Mouse (Mus musculus): ENCODE measurements around the gene Rita1. TPM values are rescaled to one million over a fixed set of nuclear protein-coding genes. Genes with fewer than 3 reads are reported as not detected.
A peak's percentile ranks its signal among the peaks of the same experiment; 100 is the strongest.

Rita1 gene
- polyA plus RNA-seq, 3 experiments from 2014 or later: 2.1 to 3.5 (median 3.2) TPM

DNA sequence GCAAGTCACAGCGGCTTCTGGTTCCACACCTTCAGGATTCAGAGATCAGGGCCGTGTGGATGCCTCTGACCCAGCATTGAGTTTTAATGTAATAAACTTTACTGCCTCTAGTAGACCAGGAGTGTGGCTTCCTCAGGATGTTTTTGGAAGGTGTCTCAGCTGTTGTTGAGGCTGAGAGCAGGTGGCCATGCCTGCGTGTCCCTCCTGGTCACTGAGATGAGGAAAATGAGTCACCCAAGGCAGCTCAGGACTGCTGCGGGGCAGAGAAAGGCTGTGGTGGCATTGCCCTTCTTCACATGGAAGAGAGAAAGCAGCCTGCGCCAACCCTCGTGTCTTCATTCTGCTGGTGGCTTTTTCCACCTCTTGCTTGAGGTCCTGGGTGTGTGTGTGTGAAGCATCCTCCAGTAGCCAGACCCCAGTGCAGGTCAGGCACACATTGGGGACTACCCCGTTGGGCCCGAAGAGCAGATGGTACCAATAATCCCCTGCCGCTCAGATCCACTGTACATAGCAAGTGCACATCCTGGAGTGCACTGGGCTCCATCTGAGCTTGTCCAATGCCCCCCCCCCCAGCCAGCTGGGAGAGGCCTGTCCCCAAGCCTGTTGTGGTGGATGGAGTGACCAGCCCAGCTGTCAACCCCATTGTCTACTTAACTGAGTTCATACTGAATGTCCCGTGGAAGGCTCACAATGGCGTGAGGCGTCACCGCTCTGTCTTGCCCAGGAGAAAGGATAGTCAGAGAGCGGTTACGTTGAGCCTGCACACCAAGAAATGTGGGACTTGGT is 15.3 kb upstream of the Rita1 start:
- ATAC-seq: no peak

DNA sequence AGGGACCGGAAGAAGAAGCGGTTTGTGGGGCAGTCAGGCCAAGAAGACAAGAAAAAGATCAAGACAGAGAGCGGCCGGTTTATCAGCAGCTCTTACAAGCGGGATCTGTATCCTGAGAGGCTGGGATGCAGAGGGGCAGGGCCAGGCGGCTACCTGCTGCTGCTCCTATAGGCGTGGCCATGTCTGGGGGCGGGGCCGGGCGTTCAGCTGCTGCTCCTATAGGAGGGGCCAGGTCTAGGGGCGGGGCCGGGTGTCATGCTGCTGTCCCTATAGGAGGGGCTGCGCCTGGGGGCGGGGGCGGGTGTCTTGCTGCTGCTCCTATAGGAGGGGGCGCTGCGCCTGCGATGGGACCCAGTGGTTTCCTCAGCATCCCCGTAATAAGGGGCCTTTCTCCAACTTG is 14.0 kb upstream of the Rita1 start:
- ATAC-seq: no peak

DNA sequence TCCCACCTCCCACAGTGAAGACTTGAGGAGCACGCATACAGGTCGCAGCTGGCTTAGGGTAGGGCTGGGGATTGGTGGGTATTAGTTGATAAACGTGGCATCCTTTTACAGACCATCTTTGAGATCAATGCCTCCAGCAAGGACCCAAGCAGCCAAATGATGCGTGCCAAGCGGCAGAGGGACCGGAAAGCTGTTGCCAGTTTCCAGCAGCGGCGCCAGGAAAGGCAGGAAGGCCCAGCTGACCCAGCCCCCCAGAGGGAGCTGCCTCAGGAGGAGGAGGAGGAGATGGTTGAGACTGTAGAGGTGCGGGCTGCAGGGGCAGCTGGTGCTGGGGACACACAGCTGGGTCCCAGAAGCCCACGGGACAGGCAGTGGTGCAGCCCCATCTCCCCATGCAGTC is 12.0 kb upstream of the Rita1 start:
- no peak for ATAC-seq

DNA sequence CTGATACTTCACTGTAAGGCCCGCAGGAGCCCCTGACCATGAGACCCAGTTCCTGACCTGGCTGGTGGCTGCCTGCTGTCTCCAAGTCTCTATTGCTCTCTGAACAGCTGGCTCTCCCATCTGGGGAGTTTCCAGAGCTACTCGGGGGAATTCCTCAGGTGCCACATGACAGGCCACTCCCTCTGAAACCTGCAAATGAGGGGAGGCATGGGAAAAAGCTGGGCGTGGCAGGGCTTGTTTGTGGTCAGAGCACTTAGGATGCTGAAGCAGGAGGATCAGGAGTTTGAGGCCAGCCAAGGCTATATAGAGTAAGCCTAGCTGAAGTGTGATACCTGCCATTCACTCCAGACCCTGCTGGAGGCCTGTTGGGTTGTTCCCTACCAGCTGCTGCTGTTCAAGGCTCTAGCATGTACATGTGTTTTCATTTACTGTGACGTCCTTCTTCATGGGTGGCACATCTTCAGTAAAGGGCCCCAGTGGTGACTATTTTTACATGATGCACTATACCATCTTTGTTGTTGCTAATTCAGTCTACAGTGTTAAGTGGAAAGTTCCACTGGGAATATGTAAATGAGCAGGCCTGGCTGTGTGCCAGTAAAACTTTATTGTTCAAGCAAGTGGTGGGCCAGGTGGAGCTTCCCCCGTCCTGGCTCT is 9.9 kb upstream of the Rita1 start:
- peak; percentile 39 for ATAC-seq

DNA sequence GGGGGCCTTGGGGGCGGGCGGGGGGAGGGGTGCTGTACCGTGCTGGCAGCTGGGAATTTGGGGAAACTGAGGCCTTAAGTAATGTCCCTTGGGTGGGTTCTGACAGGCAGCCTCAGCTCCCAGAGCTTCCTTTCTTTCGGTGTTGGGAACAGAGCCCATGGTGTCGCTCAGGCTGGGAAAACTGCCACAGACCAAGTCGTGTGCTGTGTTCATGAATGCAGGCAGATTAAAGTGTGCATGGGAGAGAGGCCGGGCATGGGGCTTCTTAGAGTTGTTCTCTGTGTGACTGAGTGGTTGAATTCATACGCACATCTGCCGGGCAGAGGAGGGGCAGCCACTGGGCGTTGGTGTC is 9.4 kb upstream of the Rita1 start:
- no peak for ATAC-seq

DNA sequence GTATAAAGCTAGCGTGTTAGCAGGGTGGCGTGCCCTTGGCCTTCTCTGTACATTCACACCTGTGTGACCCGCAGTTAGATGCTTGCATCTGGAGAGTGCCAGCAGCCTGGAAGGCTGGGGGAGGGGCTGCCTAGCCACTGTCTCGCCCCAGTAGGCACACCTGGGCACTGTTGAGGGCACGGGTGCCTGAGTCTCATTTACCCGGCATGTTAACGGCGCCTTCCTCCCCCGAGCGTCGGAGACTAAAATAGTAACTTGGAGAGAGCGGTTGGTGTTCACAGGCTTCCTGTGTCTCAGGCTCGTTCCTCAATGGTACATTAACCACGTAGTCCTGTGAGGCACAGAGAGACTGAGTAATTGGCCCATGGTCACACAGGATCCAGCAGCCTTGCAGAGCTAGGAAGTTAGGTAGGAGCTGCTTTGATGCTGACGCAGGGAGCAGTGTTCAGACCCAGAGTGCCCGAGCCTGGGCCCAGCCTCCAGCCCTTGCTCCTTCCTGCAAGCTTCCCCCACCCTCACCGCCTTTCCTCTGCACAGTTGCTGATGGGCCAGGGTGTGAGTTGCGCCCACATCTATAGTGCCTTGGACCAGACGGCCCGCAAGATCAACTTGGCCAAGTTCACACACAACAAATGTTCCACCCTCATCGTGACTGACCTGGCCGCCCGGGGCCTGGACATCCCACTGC is 8.8 kb upstream of the Rita1 start:
- peak; percentile 73 for ATAC-seq

DNA sequence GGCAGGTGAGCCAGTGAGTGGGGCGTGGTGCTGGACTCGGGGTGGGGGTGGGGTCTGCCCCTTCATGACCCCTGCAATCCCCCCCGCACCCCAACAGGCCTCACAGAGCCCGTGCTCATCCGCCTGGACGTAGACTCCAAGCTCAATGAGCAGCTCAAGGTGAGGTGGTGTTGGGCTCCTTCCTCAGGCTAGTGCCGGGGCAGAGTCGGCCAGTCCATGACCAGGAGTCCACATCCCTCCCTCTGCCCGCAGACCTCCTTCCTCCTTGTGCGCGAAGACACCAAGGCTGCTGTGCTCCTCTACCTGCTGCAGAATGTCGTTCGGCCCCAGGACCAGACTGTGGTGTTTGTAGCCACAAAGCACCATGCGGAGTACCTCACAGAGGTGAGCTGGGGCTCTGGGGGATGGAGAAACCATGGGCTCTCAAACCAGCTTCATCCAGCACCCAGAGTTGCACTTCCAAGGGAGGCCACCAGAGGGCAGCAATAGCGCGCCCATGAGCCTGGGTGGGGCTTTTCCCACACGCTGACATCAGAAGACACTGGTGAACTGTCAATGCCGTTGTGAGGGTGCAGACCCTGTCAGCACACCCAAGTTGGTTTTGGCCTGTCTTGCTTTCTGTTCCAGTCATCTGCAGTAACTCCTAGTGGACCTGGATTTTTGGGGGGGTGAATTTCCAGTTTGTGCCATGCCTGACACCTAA is 8.1 kb upstream of the Rita1 start:
- peak; percentile 49 for ATAC-seq

DNA sequence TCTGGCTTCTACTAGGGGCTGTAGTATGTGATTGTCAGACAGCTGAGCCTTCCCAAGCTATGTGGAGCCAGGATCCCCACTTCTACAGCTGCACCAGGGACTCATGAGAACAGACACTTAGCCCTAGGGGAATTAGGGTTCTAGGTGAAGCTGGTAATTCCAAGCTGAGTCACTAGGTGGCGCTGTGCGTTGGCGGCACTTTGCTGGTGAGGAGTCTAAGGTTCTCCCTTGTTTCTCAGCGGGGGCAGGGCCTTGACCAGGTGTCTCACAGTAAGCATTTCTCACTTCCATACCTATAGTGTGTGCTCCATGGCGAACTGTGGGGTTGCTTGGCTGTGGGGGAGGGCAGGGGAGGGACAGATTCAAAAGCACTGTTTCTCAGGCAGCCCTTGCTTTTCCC is 6.8 kb upstream of the Rita1 start:
- no peak for ATAC-seq

DNA sequence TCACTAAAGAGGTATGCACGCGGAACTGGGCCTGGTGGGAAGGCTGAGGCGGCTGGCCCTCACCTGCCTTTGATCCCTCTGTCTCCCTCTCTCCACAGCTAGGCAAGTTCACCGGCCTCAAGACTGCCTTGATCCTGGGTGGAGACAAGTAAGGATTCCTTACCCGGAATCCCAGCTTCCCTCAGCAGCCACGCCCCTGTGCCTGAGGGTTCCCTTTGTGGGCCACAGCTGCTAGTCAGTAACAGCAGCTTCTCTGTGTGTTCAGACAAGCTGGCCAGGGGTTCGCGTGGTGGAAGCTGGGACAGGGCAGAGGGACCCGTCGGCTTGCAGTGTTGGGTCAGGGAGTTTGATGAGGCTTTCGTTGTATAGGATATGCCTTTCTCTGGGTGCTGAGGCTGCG is 6.4 kb upstream of the Rita1 start:
- ATAC-seq: no peak

DNA sequence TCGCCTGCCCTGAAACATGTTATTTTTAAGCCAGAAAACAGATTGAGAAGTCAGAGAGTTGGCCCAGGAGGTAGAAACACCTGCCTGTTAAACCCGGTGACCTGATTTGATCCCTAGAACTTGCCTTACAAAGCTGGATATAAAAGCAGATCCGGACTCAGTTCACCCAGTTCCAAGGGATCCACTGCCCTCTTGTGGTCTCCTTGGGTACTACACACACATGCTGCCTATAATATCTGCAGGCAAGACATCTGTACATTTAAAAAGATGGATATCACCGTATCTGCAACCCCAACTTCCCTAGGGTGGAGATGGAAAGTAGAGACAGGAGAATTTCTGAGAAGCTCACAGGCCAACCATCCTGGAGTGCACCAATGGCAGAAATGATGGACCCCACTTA is 3.5 kb upstream of the Rita1 start:
- ATAC-seq: no peak

DNA sequence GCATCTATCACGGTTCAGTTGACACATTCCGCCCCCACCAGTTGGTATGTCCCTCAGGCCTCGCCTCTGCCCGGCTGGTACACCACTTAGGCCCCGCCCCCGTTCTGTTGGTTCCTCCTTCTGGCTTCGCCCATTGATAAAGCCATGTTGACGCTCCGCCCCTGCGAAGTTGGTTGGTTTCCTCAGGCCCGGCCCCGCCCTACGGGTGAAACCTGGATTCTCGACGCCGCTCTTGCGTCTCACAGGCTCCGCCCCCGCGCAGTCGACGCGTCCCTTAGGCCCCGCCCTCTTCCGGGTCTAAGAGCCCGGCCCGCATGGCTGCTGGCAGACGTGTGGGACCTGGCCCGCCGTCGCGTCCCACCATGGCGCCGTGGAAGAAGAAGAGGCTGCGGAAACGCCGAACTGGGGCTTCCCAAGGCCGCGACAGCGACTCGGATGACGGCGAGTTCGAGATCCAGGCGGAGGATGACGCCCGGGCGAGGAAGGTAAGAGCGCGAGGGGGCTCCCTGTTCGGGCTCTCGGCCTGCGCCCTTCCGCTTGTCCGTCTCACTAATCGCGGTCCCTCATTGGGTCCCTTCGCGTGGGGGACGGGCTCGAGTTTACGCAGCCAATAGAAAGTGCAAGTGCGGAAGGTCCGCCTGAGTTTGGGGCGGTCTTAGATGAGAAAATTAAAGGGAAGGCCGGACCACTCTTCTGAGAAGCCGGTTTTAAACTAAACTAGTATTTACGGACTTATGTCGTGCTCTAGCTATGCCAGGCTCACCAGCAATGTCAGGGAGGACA is 624 bp upstream of the Rita1 start:
- peak; percentile 86 for ATAC-seq

DNA sequence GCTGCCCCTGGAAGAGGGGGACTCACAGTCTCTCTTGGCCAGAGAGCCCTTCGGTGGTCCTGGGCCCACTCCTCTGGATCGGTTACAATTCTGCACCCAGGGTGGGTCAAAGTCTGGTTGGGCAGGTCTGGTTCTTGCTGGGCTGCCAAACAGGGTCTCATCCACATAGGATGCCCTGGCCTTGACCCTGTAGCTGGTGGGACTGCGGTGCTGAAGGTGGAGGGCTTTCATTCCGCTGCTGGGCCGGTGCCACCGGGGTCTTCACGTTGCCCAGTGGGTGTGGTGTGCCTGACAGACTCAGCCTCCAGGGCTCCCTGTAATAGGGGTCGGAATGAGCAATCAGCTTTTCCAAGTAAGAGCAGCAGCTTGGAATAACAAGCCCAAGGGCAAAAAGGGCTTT is 973 bp downstream of the Rita1 start:
- ATAC-seq: no peak

DNA sequence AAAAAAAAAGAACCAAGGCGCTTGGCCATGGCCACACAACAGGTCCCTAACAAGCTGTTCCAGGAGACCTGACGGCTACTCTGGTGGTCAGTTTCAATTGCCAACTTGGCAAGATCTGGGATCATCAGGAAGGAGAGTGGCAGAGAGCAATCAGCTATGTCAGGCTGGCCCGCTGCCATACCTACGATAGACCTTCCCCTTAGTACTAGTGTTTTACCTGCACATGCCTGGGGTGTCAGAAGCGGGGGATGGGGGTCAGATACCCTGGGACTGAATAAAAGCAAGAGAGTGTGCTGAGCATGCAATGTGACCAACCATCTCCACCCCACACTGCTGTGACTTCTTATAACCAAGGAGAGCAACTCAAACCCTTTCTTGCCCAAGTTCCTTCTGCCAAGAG is 1.5 kb downstream of the Rita1 start:
- ATAC-seq: no peak

DNA sequence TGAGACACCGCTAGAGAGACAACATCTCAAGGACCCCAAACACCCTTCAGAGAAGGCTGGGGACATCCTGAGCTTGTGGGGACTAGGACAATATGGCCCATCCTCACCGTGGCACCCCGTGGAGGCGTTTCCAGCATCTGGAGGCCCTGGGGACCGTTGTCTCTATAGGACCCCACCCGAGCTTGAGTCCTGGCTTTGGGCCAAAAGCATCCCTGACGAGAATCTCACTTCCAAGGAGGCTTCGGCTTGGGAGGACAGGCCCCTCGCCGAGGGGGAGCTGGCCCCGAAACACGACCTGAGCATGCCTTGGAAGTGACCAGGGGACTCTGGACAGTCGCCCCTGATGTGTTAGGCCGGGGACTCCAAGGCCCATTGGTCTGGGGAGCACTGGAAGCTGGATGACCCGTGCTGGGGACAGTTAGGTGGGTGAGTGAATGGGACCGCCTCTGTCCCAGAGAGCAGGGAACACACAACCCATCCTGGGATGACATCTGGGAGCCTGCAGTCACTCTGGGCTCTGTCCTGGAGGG is 3.1 kb downstream of the Rita1 start:
- no peak for ATAC-seq

DNA sequence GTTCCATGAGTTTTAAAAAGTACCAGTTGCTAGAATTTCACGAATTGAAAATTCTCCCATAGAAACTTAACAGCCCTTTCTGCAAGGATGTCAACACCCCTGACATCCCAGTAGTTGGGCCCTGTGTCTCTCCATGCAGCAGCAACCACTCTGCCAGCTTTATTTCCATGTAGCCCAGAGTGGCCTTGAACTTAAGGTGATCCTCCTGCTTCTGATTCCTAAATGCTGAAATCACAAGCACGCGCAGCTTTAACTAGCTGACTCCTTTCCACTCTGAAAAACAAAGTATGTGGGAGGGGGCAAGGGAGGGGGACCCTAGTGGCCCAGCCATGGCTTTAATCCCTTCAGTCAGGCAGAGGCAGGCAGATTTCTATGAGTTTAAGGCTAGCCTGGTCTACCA is 5.1 kb downstream of the Rita1 start:
- no peak for ATAC-seq

DNA sequence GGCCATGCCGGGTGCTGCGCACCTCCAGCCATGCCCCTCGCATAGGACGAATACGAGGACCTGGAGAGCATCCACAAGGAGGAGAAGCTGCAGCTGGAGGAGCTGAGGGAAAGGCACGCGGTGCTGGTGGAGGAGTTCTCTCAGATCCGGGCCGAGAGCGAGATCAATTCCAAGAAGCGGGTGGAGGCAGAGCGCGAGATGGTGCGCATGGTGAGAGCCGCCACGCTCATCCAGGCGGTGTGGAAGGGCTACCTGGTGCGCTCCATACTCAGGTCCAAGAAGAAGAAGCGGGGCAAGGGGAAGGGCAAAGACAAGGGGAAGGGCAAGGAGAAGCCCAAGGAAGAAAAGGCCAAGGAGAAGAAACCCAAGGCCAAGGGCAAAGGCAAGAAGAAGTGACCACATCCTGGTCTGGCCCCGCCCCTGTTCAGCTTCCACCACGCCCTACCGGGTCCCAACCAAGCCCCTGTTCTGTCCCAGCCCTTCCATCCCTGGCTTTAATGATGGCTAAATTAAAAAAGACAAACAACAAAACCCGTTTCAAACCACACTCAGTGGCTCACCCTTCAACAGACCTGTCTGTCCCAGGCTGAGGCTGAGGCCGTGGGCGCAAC is 5.7 kb downstream of the Rita1 start:
- ATAC-seq: no peak

DNA sequence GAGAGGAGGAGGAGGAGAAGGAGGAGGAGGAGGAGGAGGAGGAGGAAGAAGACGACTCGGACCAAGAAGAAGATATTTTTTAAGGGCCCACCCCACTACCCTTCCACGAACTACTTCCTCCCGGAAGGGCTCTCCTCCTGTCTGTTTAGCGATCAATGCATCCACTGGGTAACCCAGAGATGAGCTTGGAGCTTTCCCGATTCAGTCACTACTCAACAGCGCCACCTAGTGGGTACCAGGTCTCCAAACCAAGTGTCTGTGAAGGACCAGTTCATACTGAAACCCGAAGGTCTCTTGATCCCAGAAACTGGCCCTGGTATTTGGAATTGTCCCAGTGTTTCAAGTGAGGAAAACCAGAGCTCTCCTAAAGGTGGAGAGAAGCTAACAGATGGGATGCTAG is 6.7 kb downstream of the Rita1 start:
- ATAC-seq: peak; percentile 84

DNA sequence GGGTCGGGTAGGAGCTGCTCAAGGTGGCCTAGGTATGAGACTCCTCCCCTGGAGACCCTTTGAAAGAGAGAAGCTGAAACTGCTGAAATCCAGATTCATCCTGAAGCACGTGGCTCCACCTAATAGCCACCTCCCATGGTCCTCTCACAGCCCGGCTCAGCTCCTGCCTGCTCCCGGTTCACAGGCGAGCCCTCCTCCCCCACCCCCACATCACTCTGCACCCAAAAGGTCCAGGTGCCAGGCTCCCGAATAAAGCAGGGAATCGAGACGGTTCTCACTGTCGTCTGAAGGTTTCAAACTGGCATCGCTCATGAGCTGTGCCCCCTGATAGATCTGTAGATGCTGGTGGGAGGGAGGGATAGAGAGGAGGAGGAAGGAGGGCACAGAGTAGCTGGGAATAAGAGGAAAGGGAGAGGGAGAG is 7.1 kb downstream of the Rita1 start:
- no peak for ATAC-seq

DNA sequence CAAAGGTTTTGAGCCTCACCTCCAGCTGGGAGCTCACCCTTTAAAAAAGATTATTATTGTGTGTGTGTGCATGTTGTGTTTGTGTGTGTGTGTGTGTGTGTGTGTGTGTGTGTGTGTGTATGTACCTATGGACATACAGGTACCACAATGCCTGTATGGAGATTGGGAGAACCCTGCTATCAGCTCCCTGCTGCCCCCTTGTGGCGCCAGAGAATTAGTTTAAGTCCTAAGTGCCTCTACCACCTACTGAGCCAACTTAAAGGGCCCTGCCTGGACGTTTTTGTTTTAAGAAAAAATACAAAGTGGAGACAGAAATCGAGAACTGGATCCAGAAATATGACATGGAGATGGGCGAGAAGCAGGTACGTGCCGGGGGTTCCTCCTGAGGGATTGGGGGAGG is 7.5 kb downstream of the Rita1 start:
- ATAC-seq: peak; percentile 57

DNA sequence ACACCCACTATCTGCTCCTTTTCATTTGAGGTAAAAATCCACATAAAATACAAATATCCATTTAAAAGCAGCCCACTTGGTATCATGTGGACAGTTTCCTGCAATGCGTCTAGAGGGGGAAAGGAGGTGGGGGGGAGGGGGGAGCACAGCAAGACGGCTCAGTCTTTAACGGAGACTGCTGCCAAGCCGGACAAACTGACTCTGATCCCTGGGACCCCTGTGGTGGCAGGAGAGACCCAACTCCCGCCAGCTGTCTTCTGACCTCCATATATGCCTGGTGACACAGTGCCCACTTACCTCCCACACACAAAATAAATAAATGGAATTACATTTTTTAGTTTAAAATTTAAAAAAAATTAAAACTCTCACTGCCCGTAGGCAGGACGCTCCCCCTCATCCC is 8.9 kb downstream of the Rita1 start:
- ATAC-seq: no peak

DNA sequence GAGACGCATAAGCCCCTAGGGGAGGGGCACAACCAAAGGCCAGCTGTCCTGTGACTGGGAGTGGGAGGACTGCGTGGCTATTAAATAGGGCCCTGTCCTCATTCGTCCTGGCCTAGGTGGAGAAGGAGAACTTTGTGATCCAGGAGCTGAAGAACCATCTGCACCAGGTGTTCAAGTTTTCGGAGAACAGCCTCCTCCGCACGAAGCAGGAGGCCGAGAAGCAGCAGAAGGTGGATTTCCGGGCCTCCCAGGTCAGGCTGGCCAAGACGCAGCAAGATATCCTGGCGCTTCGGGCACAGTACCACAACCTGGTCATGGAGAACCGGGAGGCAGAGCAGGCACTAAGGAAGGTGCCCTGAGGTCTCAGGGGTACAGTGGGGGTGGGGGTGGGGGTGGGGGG is 10.2 kb downstream of the Rita1 start:
- no peak for ATAC-seq

All from inflammation-experienced regulatory T-cells, adult 6 months (primary cell).